Mouse (Mus musculus) G1E (cell line): Measurements from ENCODE around the gene Ccdc15.

Experiments used
- CTCF ChIP-seq: IDR thresholded peaks from 2 replicates; pipeline ENCODE4 v1.5.1; 2012; ENCODE audit warnings: low read depth, low read length, inconsistent platforms, mixed read lengths
- GATA1 ChIP-seq: IDR thresholded peaks from 2 replicates; pipeline ENCODE4 v1.6.1; 2012; ENCODE audit warnings: borderline replicate concordance, low read length, inconsistent platforms, mixed read lengths
- GATA2 ChIP-seq: IDR thresholded peaks from 2 replicates; pipeline ENCODE4 v1.6.1; 2012; ENCODE audit warnings: low read depth, low read length, inconsistent platforms, borderline replicate concordance
- POLR2AphosphoS5 ChIP-seq: IDR thresholded peaks from 2 replicates; pipeline ENCODE4 v1.6.1; 2012; ENCODE audit warnings: low read depth, low read length, inconsistent platforms; ENCODE audit not compliant: insufficient replicate concordance
- TAL1 ChIP-seq: conservative IDR thresholded peaks from 2 replicates; pipeline ENCODE4 v1.6.1; 2012; ENCODE audit warnings: low read depth, low read length, inconsistent platforms, mixed read lengths

- TF ChIP-seq CTCF (no peak), GATA1 (no peak), POLR2AphosphoS5 (no peak), TAL1 (no peak), GATA2 (no peak)
Observed at GRCm38 (mm10) chr9:37351266-37351665, 3.0 kb upstream of the Ccdc15 start.
